Mouse (Mus musculus) testis, postnatal 14 days (tissue): ENCODE data around the gene Lhfpl4.

Experiments
- DNase-seq: peaks from one replicate; pipeline ENCODE4 v3.0.0; 2021; ENCODE audit warnings: low spot score

The Lhfpl4 gene

DNA sequence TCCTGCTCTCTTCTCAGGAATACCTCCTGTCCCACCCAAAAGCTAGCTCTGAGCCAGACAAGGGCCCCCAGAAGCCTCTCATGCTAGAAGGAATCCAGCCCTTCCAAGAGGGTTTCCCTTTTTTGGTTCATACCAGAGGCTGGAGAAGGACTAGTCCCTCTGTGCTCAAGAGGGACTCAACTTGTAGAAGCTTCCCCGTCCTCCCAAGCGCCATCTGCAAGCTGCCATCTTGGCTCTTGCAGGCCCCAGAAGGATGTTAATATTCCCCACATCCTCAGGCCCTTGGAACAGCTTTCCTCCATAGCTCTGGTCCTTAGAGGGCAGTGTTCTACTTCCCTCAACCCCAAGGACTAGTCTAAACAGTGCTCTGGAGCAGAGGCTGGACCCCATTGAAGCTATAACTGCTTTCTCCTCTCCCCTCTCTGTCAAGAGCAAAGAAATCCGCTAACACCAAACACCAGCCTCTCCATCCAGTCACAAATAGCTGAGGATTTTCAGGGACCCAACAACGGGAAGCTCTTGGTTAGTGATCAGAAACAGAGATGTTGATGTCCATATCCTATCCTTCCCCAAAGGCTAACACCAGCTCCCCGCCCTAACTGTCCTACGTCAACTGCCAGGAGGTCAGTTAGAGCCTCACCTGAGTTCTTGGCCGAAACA lies 26.7 kb downstream of the Lhfpl4 start:
- DNase-seq, result no peak

DNA sequence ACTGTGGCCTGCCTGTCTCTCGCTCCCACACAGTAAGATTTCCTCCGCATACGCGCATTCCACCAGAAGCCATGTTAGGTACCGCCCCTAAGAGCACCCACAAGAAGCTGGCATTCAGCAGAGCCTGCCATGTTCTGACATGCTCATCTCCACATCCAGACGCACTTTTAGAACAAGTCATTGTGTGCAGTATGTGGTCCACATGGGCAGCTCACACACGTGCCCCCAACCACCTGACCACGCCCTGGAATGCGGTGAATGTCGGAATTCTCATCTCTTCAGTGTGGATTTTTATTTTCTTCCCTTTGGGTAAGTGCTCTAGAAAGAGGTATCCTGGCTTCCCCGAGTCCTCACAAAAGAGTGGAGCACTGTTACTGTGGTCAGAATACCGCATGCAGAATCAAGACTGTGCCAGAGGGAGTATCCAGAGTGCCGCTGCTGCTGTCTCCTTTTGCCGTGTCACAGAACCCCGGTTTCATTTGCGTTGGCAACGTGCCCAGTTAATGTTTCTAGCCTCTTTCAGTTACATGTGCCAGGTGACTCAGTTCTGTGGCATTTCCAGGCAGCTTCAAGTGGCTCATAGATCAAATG lies 28.4 kb downstream of the Lhfpl4 start:
- DNase-seq, result no peak

DNA sequence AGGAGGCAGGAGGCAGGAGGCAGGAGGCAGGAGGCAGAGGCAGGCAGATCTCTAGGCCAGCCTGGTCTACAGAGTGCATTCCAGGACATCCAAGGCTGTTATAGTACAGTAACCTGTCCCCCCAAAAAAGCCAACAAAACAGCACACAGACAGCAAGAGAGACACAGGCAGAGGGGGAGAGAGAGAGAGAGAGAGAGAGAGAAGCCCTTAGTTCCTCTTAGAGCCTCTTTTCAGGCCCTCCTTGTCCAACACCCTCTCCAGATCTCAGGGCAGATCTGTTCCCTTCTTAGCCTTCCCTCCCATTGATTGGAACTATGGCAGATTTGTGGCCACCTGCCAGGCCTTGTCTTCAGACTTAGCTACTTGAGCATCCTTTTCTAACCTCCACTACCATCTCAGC lies 31.7 kb downstream of the Lhfpl4 start:
- no peak for DNase-seq

DNA sequence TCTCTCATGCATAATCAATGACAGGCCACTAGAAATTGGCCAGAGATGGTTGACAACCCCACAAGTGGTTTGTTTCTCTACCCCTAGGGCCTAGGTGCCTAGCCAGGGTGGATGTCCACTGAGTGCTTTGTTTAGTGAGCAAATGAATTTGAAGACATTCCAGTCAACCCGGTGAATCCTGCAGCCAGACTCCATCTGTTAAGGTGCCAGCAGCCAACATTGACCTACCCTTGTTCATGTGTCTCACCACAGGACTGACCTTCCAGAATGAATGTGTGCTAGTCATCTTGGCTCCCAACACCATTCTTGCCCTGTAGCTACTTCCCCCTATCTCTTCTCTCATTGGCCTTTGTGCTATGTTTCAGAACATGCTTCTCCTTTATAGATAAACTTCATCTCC lies 33.2 kb downstream of the Lhfpl4 start:
- DNase-seq, result no peak

DNA sequence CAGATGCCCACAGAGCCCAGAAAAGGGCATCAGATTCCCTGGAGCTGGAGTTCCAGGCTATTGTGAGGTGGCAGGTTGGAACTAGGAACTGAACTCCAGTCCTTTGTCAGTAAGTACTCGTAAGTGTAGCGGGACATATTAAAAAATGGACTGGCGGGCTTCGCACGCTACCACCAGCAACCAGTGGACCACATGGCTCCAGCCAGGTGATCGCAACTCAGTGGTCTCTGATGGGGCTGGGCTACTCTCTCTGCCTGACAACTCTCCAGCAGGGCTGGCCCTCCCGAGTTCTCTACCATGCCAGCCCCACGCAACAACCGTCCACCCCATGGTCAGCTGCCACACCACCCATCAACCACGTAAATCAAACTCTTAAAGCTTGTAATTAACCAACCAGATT lies 35.1 kb downstream of the Lhfpl4 start:
- no peak for DNase-seq

DNA sequence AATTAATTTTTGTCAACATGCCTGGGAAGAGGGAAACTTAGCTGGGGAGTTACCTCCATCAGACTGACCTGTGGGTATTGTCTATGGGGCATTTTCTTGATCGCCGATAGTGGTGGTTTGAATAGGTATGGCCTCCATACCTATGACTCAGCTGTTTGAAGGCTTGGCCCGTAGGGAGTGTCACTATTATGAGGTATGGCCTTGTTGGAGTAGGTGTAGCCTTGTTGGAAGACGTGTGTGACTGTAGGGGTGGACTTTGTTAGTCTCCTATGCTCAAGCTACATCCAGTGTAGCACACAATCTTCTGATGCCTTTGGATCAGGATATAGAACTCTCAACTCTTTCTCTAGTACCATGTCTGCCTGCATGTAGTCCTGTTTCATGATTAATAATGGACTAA lies 39.1 kb downstream of the Lhfpl4 start:
- no peak for DNase-seq

DNA sequence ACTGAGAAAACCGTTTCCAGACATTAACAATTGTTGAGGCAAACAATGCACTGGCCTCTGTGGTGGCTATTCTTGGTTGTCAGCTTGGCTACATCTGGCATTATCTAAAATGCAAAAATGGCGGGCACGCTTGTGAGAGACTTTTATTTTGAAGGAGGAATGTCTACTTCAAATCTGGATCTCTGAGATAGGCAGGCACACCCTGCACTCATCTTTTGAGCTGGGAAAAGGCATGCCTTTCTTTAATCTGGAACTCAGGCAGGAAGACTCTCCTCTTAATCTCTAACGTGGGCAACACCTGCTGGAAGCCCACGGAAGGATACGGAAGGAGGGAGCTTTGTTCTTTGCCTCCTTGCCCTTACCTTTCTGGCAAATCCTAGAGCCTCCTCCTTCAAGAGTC lies 40.3 kb downstream of the Lhfpl4 start:
- no peak for DNase-seq

DNA sequence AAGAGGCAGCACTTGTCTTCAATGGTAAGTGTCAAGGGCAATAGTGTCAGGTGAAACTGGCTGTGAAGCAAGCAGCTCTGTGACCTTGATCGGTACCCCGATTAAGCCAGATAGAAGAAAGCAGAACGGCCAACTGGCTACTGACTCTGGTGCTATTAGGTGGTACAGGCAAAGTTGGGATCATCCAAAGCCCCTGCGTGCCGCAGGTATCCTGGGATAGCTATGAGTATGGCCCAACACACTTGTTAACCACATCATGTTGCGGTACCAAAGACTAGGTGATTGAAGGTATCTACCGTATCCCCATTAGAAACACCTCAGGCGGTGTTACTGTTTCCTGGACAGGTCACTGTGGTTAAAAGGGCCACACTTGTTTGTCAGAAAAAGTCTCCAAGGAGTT lies 41.1 kb downstream of the Lhfpl4 start:
- no peak for DNase-seq

DNA sequence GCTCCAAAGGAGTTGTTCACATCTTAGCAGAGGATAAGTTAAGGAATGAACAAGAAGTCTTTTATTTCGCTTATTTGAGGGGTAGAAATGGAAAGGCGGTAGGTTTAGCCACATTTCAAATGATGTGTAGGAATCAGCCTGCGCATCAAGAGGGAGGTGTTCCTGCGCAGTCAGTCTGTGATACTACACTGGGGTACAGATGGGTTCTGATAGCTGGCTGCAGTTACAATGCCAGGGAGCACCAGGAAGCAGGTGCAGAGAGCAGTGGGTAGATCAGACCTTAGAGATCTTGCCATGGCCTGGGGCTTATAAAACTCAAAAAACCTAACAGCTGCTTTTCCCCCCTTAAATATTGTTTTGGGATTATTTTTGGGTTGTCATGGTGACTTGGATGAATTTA lies 49.9 kb downstream of the Lhfpl4 start:
- no peak for DNase-seq

DNA sequence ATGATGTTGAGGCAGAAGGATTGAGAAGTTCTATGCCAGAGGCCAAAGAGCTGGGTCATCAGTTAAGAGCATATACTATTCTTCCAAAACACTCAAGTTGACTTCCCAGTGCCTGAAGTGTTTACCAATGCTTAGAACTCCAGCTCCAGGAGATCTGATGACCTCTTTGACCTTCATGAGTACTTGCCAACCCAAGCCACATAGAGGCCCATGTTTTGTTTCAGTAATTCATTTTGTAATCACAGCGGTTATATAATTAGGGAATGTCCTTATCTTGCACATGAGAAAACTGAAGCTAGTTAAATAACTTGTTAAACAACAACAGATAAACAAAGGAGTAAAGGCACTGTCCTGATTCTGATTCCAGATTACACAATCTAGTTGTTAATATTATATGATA lies 50.4 kb downstream of the Lhfpl4 start:
- DNase-seq, result no peak

DNA sequence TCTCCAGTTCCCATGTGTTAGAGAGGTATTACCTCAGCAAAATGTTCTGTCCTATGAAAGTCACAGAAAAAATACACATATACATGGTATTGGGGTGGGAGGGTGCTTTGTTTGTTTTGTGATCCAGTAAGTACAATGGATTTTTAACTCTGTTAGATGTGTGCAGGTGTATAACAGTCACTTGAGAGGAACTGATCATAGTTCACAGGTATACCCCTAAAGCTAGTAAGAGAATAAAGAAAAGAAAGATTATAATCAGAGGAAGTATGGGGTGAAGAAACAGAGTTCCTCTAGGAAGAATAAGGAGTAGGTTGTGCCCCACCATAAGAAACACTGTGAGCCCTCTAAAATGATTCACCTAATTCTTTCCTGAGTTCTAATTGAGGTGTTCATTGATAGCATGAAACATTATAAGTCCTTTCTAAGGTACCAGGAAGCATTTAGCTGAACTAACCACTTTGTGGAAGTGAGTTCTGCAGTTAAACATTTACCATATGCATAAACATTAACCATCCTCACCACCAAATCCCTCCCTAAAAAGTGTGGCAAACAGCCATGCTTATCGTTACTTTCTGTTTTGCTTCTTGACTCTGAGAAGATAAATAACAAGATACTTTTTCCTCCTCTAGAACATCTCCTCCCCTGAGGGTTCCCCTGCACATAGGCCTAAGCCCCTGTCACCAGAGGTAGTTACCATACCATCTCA lies 53.6 kb downstream of the Lhfpl4 start:
- no peak for DNase-seq

DNA sequence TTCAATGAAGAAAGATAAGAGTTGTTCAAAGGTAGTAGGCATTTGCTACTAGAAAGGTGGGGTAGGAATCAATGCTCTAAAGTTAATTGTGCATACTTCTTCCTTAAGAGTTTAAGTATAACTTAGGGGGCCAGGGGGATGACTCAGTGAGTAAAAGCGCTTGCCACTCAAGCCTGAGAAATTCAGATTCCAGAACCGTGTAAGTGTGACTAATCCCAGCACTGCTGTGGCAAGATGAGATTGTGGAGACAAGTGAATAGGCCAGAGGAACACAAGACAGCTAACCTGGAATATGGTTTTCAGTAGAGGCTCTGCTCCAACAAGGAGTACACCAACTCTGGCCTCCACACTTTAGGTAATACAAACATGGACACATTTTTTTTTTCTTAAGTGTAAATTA lies 61.8 kb downstream of the Lhfpl4 start:
- no peak for DNase-seq

DNA sequence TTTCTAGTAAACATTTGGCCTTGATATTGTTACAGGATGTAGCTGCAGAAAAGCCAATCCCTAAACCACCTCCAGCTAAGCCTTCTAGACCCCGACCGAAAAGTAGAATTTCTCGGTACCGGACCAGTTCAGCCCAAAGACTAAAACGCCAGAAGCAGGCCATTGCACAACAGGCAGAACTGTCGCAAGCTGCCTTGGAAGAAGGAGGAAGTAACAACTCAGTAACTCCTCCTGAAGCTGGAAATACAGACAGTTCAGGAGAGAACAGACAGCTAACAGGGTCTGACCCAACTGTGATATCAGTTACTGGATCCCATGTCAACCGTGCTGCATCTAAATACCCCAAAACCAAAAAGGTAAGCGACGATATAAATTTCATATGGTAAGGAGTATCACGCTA lies 74.4 kb downstream of the Lhfpl4 start:
- no peak for DNase-seq
